Mouse (Mus musculus) adrenal gland, postnatal 36 days (tissue): ENCODE results near the gene Fam92a. TPM values are rescaled to one million over a fixed set of nuclear protein-coding genes. Genes with fewer than 3 reads are reported as not detected.
A peak's percentile ranks its signal among the peaks of the same experiment; 100 is the strongest.
"Not testable (repeated sequence)": the region's sequence is repeated elsewhere in the genome, so short reads cannot be mapped to it uniquely, and the experiment has no call there.

ENCODE experiments used
- DNase-seq, 2 experiments: peaks; one replicate each; pipeline ENCODE4 v3.0.0; 2021; ENCODE audit warnings: mixed read lengths in 1 of 2
- long read RNA-seq, 2 experiments: library from polyadenylated mRNA; stranded (forward); transcript quantifications; one replicate each; pipeline ENCODE4 v2.0.0; 2021; ENCODE audit warnings: borderline sequencing depth in 2 of 2
- total RNA-seq, 2 experiments: library from RNA; stranded (reverse); gene quantifications; 2 replicates each; pipeline ENCODE4 v1.2.3; 2021

Gene Fam92a
- total RNA-seq = 10 to 100 TPM; 26.3 to 32.8 TPM
- long read RNA-seq, experiment 1, partial matches to known transcripts = 0 of 8 reads
- long read RNA-seq, experiment 1, other reads (novel, unspliced or antisense) = 6 of 8 reads
- long read RNA-seq, experiment 2, partial matches to known transcripts = 0 of 2 reads
- long read RNA-seq, experiment 2, other reads (novel, unspliced or antisense) = 2 of 2 reads

DNA sequence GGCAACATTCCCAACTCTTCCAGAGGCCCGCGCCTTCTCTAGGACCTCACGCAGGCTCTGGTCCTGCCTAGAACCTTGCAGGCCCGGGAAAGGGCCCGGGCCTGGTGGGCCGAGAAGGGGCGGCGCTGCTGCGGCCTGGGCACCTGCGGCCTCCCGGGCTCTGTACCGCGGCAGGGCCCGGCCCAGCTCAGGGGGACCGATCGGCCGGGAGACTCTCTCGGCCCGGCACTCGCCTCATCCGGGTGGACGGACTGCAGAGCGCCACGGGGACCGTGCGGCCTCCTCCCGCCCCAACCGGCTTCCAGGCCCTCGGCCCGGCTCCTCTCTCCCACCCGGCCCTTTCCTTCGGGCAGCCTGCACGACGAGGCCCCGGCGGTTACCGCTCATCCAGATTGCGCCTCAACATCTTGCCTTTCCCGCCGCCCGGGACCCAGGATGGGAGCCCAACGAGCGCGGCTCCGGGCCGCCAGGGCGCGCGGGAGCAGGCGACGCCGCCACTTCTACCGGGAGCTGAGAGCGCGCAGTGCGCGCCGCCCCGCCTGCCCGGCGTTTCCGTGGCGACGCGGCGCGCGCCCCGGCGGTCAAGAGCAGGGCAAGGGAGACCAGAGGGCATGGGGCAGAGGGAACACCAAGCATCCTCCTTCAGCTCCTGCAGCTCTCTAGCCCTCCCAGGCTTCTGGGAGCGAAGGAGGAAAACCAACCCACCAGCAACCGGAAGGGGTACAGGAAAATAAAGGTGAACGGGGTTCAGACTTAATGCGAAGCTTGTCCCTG is at the start of gene Fam92a:
Gene Fam92a, minus strand, starts transcription at position 698 of the 774 bp plus-strand sequence.
- DNase-seq = peak; percentile 80 to 87

DNA sequence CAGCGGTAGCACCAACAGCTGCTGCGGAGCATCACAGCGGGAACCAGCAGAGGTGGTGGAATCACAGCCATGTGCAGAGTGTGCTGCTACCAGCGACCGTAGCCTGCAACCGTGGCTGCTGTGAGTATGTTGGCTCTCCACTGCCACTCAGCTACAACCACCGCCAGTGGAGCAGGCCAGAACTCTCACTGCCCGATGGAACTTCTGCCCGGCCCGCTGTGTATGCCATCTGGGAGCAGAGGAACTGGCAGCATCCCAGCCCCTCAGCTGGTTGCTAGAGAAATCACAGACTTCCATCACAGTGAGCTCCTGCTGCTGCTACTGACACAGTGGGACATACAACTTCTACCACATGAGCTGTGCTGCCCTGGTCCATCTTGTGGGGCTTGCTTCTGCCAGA is 7.2 kb upstream of the Fam92a start:
- no peak for DNase-seq

DNA sequence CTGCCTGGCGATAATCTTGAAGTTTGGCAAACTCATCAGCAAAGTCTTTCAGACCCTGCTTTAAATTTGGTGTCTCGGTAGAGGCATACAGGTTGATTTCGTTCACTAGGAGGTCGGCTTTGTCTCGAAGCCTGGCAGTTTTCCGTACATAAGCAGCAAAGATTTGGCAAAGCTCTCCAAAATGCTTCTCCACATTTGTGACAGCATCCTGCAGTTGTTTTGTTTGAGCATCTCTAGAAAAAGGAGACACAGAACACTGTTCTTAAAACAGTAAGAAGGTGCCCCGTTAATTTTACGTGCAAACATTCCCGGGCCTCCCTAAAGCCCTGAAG is 863 bp downstream of the Fam92a start:
- DNase-seq = no peak

DNA sequence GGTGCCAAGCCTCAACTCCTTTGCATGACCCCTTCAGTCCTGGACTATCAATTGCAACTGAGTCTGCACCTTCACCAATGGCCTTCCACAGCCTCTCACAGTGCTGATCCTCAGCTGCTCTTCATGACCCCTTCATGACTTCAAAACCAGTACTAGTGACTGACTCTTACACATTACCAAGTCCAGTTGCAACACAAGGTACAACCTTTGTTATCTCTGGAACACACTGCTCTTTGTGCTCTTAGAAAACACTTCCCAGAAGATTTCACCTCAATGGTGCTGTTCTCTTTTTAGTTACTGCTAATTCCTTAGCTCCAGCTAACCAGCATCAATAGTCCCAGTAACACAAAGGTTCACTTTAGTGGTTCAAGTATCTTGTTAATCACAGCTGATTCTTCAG is 24.2 kb downstream of the Fam92a start:
- no peak for DNase-seq

DNA sequence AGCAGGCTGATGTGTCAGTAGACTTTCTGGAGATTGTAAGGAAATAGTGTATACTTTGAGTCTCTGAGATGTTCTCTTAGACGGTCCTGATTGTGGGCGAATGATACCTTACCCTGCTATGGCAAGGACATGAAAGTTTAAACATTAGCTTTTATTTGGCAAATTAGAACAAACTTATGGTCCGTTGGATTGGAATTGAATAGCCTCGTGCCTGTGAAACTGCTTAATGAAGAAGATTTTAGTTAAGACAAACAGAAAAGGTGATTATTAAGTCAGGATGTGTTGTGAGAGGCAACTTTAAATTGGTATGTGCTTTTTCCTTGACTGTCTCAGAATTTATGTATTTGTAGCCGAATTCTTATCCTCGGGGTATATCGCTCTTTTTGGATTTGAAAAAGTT is 30.3 kb downstream of the Fam92a start:
- DNase-seq = not testable (repeated sequence)

DNA sequence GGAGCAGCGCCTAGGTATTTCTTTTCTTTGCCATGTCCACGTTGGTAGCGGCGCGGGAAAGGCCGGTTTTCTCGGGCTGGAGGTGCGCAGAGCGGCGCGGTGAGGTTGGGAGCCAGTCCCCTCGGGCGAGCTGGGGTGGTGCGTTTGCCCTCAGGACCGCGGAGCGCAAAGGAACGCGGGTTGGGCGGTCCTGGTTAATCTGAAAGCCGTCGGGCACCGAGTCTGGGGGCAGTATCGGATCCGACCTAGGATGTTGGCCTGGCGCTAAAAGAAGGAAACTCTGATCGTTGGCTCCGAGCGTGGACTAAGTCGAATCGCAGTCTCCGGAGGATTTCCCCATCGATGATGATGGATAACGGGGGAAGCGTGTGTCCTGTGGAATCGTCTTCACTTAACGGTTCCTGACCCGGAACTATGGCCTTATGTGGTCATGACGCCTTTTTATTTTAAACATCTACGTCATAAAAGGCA is 31.2 kb downstream of the Fam92a start:
- DNase-seq = peak; percentile 7 to 14

DNA sequence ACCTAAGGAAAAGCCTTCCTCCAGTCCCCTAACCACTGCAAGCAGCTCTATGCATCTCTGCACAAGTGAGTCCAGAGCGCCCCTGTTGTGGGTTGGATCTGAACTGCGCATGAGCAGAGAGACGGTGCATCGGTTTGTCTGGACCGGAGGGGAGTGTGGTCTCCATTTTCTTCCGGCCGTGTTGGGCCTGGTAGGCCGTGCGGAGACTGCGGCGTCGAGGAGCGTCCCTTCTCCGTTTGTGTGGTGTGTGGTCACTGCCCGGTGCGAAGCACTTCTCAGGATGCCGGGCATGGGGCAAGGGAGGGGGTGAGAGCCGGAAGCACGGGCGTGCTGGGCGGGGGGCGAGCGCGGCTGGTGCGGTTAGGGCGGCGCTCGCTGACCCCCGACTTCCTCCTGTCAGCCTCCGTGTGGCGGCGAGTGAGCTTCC is 31.7 kb downstream of the Fam92a start, which contains the start of gene Rbm12b1:
Gene Rbm12b1, plus strand, starts transcription at position 124 of the 427 bp plus-strand sequence.
- DNase-seq = peak; percentile 68 to 77

Other genes starting within 250 kb of the Fam92a start
- not detected for gene Gm10604, start 190.8 kb downstream of the Fam92a start, total RNA-seq
- 10 to 100 TPM; 13.0 to 13.6 TPM for gene Rbm12b2, start 82.6 kb downstream of the Fam92a start, total RNA-seq
- gene Rbm12b1, start 31.8 kb downstream of the Fam92a start, total RNA-seq = 10 to 100 TPM in 1 of 2 experiments, 1 to 10 TPM in 1; 9.5 to 10.1 TPM